Mouse (Mus musculus): Measurements from ENCODE around the gene Tmem132c.
A peak's percentile ranks its signal among the peaks of the same experiment; 100 is the strongest.

Tmem132c gene

DNA sequence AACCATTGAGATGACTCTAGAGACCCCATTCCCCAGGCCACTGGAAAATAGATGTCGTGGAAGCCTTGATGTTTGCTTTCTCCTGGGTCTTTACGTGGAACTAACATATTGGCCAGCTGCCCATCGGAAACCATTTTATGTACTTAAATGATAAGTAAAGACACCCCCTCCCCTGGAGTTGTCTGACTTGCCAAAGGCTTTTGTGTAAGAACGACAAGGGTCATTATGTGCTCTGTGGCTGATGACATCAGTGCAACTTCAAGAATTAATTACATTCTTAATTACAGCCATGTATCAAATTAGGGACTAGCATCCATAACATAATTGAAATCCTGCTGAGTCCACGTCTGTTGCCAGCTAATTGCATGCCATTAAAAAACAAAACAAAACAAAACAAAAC, 45.3 kb downstream of the Tmem132c start:
- no peak for DNase-seq (ENCODE audit: low spot score)

DNA sequence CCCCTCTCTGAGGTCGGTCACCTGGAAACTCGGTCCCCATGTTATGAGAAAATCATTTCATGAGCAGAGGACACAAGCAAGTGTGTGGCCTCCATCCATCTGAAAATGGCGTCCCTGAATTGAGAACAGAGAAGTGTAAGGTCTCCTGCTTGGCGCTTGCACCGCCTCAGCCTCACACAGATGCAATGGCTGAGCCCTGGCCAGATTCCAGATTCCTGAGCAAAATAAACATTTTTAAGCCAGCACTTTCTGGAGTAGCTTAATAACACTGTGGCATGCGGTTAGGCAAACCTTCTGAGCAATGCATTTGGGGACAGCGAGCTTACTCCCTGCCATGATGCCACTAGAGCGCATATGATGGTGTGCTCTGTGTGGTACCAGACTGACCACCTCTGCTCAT, 48.1 kb downstream of the Tmem132c start:
- DNase-seq (ENCODE audit: low spot score): no peak

DNA sequence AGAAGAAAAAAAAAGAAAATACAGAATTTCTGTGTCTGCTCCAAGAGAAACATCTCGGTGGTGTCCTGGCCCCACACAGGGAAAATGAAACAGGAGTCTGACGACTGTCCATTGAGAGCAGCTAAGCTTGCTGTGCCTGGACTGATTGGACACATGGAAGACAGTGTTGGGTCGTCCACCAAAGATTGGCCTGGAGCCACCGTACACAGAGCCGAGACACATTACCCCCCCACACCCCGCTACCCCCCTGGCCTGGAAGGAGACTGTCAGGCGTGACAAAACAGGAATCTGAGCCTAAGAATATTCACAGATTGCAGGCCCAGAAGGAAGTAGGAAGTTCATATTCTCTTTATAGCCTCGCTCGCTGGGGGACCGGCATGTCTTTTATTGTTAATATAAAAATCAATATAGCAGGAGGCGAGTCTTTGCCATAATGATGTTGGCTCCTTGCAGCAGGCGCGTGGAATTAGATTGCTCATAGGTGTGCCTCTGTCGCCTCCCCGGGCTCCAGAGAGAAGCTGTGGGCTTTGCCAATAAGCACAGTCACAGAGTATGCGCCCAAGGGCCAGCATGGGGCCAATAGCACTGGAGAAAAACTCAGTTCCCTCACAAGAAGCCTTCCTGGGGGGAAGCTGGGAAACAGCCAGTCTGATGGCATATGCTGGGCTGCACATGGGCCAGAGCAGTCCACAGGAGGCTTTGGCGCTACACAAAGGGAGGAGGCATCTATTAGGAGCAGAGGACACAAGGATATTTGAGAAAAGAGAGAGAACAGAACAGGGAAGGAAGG, 49.0 kb downstream of the Tmem132c start:
- DNase-seq (ENCODE audit: low spot score): no peak

DNA sequence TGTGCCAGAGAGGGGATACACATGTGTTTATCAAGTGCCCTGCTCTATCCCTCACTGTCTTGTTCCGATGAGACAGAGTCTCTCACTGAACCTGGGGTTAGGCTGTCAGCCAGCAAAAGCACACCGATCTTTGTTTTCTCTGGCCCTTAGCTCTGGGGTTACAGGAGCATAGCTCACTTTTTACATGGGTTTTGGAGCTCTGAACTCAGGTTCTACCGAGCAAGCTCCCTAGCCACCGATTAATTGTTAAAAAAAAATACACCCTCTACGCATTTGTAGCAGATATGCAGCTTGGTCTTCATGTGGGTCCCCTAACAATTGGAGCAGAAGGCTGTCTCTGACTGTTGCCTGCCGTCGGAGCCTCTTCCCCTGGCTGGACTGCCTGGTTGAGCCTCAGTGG, 50.0 kb downstream of the Tmem132c start:
- DNase-seq (ENCODE audit: low spot score): no peak

DNA sequence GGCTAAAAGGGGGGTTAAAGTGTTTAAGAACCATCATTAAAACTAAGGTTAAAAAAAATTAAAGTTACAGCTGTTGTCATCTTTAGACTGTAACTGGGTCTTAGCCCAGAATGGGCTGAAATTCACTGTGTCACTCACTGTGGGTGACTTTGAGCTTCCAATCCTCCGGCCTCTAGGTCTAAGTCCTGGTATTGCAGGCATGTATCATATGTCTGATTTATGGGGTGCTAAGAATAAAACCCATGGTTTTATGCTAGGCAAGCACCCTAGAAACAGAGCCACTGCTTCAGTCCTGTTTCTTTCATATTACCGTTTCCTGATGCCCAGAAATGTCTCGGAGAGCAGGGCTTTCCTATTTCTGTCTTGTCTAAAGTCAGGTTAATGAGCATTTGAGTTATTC, 52.1 kb downstream of the Tmem132c start:
- no peak for DNase-seq (ENCODE audit: low spot score)

DNA sequence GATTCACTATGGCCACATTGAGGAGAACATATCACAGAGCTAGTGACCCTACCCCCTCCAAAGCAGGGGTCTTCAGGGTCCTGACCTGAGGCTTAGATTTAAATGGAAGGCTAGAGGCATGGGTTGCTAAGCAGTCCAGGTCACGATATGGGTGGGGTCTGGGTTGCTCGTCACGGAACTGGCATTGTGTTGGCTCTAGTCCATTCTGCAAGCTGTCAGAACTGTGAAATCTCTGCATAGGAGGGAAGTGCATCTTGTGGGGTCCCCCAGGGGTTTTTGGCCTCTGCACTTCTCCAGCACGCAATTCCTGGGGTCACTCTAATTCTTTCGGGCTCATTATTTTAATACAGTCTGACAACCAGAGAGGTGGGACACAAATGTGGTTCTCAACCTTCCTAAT, 55.9 kb downstream of the Tmem132c start:
- no peak for DNase-seq (ENCODE audit: low spot score)

DNA sequence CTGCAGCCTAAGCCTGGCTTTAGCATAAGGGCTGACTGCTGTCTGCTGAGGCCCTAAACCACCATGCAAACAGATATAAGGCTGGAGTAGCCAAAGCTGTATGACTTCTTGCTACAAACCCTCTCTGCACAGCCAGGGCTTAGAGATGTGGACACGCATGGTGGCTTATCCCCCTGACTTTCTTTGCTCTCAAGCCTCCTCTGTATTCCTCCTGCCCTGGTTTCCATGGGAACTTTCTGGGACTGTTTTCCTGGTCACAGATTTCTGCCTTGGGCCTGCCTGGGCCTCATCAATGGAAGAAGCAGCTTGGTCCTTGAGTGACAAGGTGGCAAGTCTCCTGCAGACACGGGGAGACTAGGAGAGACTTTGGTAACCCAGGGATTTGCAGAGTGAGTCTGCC, 56.5 kb downstream of the Tmem132c start:
- no peak for DNase-seq (ENCODE audit: low spot score)

DNA sequence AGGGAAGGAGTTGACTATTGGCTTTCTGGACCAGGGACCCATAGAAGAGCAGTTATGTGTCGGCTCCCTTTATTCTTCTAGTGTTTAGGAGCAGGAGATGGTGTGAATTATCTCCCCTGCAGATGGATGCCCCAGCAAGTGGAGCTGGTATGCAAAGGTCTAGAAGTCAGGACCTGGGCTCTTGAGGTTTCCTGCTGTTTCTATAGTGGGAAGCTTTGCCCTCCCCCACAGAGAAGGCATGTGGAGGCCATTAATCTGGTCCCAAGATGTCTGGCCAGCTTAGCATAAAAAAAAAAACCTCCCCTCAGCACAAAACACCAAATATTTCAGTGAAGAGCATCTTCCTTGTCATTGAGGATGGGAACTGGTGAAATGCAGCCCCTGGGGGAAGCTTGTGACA, 57.4 kb downstream of the Tmem132c start:
- DNase-seq (ENCODE audit: low spot score): peak; percentile 38

DNA sequence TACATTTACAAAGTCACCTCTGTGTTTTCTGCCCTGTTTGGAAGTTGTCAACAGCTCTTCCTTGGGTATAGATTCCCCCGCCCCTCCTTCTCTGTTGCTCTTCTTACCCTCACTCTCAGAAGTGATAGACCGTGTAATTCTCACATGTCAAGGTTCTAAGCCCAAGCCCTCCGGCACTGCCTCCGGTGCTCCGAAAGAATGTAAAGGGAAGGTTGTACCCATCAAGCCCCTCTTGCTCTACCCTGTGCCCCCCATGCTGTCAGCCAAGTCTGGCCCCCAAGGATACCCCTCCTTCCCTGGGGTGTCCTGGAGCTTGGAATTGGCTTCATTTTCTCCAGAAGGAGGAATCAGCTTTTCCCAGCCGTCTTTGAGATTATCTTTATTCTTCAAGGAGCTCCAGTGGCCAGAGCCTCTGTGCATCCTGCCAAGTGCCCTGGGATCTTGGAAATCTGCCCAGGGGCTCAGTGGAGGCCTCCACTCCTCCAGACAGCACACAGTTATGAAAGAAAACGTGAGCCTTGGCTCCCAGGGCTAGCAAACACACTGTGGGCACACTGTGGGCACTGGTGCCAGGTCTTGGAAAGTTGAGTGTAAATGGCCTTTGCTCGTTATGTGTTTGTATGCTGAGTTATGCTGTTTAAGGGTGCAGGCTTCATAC, 59.1 kb downstream of the Tmem132c start:
- no peak for DNase-seq (ENCODE audit: low spot score)

DNA sequence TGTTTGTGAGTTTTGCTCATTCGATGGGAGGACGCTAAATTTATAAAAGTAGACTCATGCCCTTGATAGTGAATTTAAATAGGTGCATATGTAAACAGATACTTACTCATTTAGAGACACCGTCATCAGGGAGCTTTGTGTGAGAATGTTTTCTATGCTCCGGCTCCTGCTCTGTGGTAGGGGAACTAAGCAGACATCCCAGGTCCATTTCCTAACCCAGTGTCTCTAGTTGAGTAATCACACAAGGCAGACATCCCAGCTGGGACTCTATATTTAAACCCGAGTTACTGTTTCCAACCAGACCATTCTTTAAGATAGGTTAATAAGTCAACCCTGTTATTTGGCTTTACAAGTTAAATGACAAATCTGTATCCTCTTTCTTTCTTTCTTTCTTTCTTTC, 63.7 kb downstream of the Tmem132c start:
- DNase-seq (ENCODE audit: low spot score): no peak

DNA sequence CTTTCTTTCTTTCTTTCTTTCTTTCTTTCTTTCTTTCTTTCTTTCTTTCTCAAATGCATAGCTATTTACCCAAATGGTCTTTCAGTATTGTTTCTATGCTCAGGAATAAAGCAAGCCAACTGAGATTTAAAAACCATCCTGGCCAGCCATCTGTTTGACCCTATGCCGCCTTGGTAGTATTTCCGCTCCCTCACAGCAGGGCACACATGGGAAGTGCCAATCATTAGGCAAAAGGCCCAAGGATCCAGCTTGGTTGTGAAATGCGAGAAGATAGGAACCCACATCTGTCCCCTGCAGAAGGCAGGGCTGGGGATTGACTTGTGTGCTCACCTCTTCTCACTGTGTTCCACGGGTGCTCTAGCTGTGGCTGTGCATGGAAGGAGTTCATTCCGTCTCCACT, 64.1 kb downstream of the Tmem132c start:
- no peak for DNase-seq (ENCODE audit: low spot score)

DNA sequence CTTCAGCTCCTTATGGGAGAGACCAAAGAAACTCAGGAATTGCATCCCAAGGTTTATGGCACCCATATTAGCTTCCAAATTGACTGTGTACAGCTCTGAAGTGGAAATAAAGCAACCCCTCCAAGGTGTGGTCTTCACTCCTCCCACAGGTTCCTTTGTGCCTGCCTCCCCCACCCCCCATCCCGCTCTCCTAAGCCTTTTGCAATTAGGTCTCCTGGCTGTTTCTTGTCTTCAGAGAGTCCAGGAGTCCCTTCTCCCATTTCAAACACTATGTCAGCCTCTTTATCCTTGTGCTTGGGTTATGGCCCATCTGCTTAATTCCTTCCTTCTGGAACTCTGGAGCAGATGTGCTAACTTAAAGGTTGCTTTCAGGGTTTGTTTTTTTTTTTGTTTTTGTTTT, 65.1 kb downstream of the Tmem132c start:
- no peak for DNase-seq (ENCODE audit: low spot score)

DNA sequence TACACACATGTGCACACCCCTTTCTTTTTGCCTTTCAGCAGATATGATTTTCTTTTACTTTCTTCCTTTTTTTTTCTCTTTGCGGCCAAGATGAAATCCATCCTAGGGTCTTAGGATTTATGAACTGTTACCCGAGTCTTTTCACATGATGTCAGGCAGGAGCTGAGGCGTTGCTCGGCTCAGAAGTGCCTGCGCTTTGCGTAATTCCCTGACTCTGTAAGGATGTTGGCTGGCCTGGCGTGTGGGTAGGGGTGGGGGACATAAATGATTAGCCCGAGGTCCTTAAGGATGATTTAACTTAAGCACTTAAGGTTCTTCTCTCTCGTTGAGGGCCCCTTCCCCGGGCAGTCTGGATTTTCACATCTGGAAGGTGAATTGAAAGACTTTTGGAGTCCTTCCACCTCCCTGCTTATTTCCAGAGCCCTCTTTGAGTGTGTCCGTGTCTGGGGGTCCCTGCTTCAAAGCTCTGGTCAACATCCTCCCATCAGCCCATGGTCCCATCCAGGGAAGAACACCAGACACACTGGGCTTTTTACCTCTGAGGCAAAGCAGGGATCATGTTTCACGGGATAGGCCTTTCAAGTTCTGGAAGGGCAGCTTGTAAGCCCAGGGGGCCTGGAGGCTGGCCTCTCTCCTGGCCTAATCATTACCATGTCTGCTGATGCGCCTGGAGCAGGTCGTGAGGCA, 68.9 kb downstream of the Tmem132c start:
- peak; percentile 63 for DNase-seq (ENCODE audit: low spot score)

DNA sequence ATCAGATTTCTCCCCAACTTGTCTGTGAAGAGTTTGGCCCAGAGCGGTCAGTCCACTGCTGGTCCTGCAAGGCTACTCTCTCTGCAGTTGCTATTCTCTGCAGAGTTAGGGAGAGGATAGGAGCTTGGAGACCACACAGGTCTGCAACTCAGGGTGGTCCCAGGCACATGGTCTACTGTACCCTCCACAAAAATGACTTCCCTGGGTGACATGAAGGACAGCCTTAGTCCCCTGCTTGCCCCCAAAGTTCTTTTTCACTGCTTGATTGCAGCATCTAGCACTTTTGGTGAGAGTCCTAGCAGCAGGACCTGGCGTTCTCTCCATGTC, 69.4 kb downstream of the Tmem132c start:
- no peak for DNase-seq (ENCODE audit: low spot score)

DNA sequence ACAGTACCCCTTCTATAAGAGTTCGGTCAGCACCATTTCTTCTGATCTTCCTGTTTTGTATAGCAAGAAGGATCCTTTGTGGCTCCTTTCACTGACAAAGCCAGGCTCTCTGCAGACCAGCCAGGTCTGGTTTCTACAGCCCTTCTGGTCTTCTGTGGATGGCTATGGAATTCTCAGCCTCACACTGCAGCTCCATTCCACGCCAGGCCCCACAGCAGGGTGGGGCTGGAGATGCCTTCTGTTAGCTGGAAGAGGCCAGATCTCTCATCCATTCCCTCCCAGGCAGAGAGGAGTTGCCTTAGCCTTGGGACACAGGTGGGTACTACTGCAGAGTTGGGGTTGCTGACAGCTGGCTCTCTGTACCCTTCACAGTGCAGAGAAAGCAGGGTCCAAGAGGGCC, 72.0 kb downstream of the Tmem132c start:
- no peak for DNase-seq (ENCODE audit: low spot score)

DNA sequence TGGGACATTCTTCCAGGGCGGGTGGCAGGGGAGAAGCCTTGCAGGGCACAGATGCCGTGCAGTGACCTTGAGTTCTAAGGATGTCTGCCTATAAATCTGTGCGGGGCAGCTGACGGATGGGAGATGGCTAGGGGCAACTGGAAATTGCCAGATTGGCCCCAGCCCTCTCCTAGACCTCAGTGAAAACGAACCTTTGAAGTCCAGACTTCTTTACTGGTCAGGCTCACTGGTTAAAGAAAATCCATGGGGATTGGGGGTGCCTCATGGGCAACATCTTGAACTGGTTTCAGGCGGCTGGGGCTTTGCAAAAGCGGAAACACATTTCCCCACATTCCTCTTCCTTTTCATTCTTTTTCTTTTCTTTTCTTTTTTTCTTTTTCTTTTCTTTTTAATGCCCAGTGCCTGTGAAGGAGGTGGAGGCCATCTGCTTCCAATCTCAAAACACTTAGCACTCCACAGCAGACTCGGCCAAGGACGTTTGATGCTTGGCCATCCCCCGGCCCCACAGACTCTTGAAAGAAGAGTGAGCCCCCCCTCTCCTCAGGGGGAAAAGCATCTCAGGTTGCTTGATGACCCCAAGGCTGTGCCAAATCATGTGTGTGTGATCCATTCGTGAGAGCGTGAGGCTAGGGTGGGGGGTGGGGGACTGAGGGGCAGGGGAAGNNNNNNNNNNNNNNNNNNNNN, 77.6 kb downstream of the Tmem132c start:
- DNase-seq (ENCODE audit: low spot score): no peak

DNA sequence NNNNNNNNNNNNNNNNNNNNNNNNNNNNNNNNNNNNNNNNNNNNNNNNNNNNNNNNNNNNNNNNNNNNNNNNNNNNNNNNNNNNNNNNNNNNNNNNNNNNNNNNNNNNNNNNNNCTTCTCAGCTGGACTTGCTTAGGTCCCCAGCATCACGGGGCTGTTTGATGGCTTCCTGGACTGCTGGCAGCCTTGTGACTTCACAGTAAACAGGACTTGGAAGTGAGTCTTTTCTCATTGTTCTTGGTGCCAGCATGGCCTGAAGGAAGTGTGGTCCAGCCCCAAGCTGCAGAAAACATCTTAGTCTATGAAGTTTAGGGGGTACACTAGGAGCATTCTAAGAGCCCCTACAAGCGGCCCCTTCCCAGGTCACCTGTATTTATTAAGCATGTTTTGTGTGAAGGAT, 83.0 kb downstream of the Tmem132c start:
- no peak for DNase-seq (ENCODE audit: low spot score)

DNA sequence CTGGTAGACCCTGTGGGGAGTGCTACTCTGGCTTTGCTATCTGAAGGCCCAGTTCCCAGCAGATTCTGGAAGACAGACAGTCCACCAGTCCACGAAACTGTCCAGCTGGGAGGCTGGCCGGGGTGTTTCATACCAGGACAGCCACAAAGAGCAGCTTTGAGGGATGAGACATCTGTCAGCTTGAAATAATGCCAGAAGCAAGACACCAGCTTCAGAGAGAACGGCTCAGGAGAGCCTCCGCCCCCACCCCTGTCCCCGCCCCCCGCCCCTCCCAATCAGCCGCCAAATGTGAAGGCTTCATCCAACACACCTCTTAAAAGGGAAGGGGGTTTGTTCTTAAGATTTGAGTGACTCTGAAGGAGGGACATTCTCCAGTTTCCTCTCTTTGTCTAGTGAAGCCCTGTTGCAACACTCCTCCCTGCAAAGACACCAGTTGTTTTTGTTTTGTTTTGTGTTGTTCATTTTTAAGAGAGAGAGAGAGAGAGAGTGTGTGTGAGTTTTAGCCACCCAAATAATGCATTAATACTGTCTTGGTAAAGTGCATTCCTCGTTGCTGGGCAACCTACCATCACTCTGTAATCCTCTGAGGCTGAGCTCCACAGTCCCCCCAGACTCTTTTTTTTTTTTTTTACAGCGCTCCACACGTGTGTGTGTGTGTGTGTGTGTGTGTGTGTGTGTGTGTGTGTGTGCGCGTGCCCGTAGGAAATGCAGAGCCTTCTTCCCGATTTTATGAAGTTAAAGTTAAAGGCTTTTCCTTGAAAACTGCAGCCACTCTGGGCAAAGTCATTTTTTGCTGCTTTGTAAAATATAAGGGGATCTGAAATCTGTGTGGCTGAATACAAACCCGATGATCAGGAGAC, 94.7 kb downstream of the Tmem132c start:
- DNase-seq (ENCODE audit: low spot score): peak; percentile 39

DNA sequence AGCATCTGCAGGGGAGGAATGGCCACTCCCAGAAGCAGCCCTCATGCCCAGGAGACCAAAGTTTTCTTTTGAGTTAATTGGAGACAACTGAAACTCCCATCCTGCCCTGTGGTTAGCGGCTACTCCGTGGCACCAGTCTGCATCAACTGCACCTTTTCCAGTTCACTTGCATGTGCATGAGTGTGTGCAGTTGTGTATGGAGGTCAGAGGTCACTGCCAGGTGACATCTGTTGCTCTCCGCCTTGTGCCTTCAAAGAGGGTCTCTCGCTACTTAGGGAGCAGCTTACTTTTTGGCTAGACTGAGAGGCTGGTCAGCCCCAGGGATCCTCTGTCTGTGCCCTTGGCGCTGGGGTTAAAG, 95.3 kb downstream of the Tmem132c start:
- DNase-seq (ENCODE audit: low spot score): no peak

DNA sequence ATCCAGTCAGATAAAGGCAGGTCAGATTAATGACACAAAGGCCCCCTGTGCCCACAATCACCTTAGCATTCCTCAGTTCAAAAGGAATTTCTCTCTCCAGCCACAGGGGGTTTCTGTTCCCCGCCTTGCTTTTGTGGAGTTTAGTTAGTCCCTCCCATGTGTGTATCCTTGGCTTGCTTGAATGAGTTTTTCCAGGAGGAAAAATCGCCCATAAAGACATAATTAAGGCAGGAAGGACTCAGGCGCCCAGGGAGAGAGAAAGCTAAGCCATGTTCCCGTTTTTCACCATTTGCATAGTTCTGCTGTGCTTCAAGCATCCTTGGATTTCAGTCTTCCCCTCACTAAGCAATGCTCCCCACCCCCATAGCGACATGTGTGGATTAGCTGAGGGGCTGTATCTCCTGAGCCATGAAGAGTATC, 97.4 kb downstream of the Tmem132c start:
- DNase-seq (ENCODE audit: low spot score): no peak

DNA sequence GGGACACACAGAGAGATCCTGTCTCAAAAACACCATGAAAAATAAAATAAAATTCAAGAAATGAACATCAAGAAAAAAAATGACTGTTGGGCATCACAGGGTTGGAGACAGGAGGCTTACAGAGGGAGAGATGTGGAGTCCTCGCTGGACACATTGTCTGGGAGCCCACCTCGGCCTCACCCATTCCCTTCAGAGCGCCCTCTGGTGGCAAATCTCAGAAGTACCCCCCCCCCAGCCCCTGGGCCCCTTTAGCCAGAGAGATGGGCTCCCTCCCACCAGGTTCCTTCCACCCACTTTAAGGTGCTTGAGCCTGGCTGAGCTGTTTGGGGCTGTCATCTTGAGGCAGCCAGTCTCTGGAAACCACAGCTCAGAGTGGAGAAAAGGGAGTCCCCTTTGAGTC, 99.5 kb downstream of the Tmem132c start:
- DNase-seq (ENCODE audit: low spot score): no peak

DNA sequence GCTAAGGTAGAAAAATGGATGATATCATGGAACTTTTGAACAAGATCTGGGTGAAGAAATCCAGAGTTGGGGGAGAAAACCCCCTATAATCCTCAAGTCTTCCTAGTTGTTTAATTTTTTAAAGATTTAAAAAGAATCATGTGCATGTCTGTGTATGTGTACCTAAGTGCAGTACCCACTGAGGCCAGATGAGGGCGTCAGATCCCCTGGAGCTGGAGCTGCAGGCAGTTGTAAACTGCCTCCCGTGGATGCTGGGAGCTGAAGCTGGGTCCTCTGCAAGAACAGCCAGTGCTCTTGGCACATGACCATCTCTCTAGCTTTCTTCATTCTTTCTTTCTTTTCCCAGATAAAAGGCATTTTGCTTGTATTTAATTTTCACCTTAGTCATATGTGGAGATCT, 103.1 kb downstream of the Tmem132c start:
- DNase-seq (ENCODE audit: low spot score): no peak

Measured in yolk sac, embryonic 10.5 days (tissue).